In the genomic region with DNA sequence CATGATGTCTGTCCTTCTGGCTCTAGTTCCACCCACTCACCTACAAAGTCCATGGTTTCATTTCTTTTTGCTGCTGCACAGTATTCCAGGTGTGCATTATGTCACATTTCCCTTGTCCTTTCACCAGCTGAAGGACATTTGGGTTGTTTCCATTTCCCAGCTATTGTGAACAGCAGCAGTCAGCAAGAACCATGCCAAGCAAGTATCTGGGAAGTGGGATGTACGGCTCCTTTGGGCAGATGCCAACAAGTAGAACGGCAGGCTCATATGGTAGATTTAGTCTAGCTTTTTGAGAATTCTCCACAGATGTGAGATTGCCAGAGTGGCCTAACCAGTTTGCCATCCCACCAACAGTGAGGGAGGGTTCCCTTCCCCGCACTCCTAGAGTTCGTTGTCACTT, we compare ENCODE assay signal across 21 mouse cellular contexts. TPM values are rescaled to one million over a fixed set of nuclear protein-coding genes. Genes with fewer than 3 reads are reported as not detected.
DNase-seq lines count a peak whose midpoint lies in the region; ATAC-seq and TF ChIP-seq lines count a peak whose summit lies in the region.
"Had no signal": no experiment of that assay in that cellular context is flagged by ENCODE, and none has a peak within 500 bp of the region (broad histone marks: within the 10 kb centered on the region; RNA-seq: fewer than 3 reads in every experiment).

No protein-coding gene starts in this region.

- peak; percentile 78 for ATAC-seq in frontal cortex, adult (ENCODE audit: low TSS enrichment)
- 0 out of 2 replicates have a peak, but pooled peaks have one; percentile 13 for ATAC-seq in stomach, embryonic 16.5 days (ENCODE audit: insufficient read depth, low FRiP score)
- ATAC-seq in stomach, postnatal 0 days (ENCODE audit: low FRiP score, low TSS enrichment) = no peak
- ATAC-seq: forebrain, postnatal 0 days; liver, postnatal 0 days; midbrain, embryonic 15.5 days had no signal

- no peaks in the 10 kb centered on the region; the same call in 1 of the 2 replicates for H3K36me3 ChIP-seq in kidney, adult 2 months (ENCODE audit: control insufficient read depth, insufficient read depth, low read length)
- no peaks in the 10 kb centered on the region for H3K36me3 ChIP-seq in stomach, embryonic 16.5 days (ENCODE audit: control insufficient read depth, insufficient read depth, low read length)
- H3K36me3 ChIP-seq in stomach, postnatal 0 days (ENCODE audit: control insufficient read depth, insufficient read depth, low read length) = peaks cover 5% of the 10 kb centered on the region; the same call in 1 of the 2 replicates

- no peak for TF ChIP-seq EP300 in stomach, postnatal 0 days (optimal IDR thresholded peaks at IDR 0.05)

- no peaks in the 10 kb centered on the region for H3K9me3 ChIP-seq in stomach, embryonic 16.5 days (replicated peaks; ENCODE audit: control insufficient read depth, low read length)
- H3K9me3 ChIP-seq in stomach, postnatal 0 days (ENCODE audit: control insufficient read depth, low read length) = no peaks in the 10 kb centered on the region
- H3K9me3 ChIP-seq: heart, embryonic 12.5 days; hindbrain, embryonic 12.5 days; megakaryocyte, embryonic 14.5 days; midbrain, embryonic 15.5 days had no signal

- H3K4me3 ChIP-seq in kidney, adult 2 months (ENCODE audit: insufficient read depth, low read depth, low read length) = no peak overlapping the region
- no peak overlapping the region for H3K4me3 ChIP-seq in stomach, embryonic 16.5 days (replicated peaks; ENCODE audit: low read length)
- H3K4me3 ChIP-seq in stomach, postnatal 0 days (ENCODE audit: low read depth, low read length) = no peak overlapping the region
- H3K4me3 ChIP-seq: heart, embryonic 12.5 days; hindbrain, embryonic 12.5 days; megakaryocyte, embryonic 14.5 days; midbrain, embryonic 15.5 days had no signal

- 0 out of 2 replicates have a peak, but pooled peaks cover 3% of the 10 kb centered on the region for H3K4me1 ChIP-seq in kidney, adult 2 months (ENCODE audit: control insufficient read depth, insufficient read depth, low read length)
- H3K4me1 ChIP-seq in stomach, embryonic 16.5 days (ENCODE audit: control insufficient read depth, insufficient read depth, low read length) = no peaks in the 10 kb centered on the region
- H3K4me1 ChIP-seq in stomach, postnatal 0 days (replicated peaks; ENCODE audit: control insufficient read depth, insufficient read depth) = no peaks in the 10 kb centered on the region
- H3K4me1 ChIP-seq: hindbrain, embryonic 12.5 days; megakaryocyte, embryonic 14.5 days; midbrain, embryonic 15.5 days had no signal

- H3K4me2 ChIP-seq in stomach, embryonic 16.5 days (ENCODE audit: low read depth, low read length) = no peak overlapping the region
- H3K4me2 ChIP-seq in stomach, postnatal 0 days (replicated peaks; ENCODE audit: low read depth) = no peak overlapping the region
- H3K4me2 ChIP-seq: heart, embryonic 12.5 days; hindbrain, embryonic 12.5 days; midbrain, embryonic 15.5 days had no signal

- H3K27me3 ChIP-seq in kidney, adult 2 months (replicated peaks; ENCODE audit: control insufficient read depth, insufficient read depth, low read length) = no peaks in the 10 kb centered on the region
- H3K27me3 ChIP-seq in stomach, embryonic 16.5 days (ENCODE audit: control insufficient read depth, insufficient read depth, low read length) = no peaks in the 10 kb centered on the region
- H3K27me3 ChIP-seq in stomach, postnatal 0 days (ENCODE audit: control insufficient read depth, insufficient read depth, low read length) = no peaks in the 10 kb centered on the region
- H3K27me3 ChIP-seq: CH12.LX; hindbrain, embryonic 12.5 days; megakaryocyte, embryonic 14.5 days; midbrain, embryonic 15.5 days had no signal

- no peak for TF ChIP-seq CTCF in kidney, adult 2 months (conservative IDR thresholded peaks at IDR 0.05; ENCODE audit: insufficient read depth, insufficient read length, low read depth, low read length)
- TF ChIP-seq CTCF in stomach, postnatal 0 days (IDR thresholded peaks at IDR 0.05; ENCODE audit: low read depth) = no peak

- WGBS in kidney, adult 2 months = 50% methylated on average over 4 of the region's 4 CpGs
- 66% methylated on average over 4 of the region's 4 CpGs for WGBS in stomach, embryonic 16.5 days
- 57% methylated on average over 4 of the region's 4 CpGs for WGBS in stomach, postnatal 0 days

- no peak overlapping the region for H3K9ac ChIP-seq in stomach, embryonic 16.5 days (ENCODE audit: low read length)
- H3K9ac ChIP-seq in stomach, postnatal 0 days (ENCODE audit: low read length) = no peak overlapping the region
- H3K9ac ChIP-seq: forebrain, postnatal 0 days; heart, embryonic 12.5 days; hindbrain, embryonic 12.5 days; liver, postnatal 0 days; midbrain, embryonic 15.5 days had no signal

- DNase-seq in frontal cortex, postnatal 14 days (ENCODE audit: low spot score in 2 of 2) = no peak
- peak; percentile 33 for DNase-seq in kidney, adult 2 months
- DNase-seq in kidney, adult 8-10 months = no peak
- peak; percentile 47 for DNase-seq in layer of hippocampus, adult 9-11 months
- no peak for DNase-seq in layer of hippocampus, postnatal 14 days (ENCODE audit: low spot score in 2 of 2)
- no peak for DNase-seq in stomach, postnatal 0 days (ENCODE audit: low spot score)
- DNase-seq: cerebellum, adult 18-20 months; cerebellum, postnatal 36 days; forebrain, postnatal 0 days; gastrocnemius, postnatal 14 days; liver; liver, postnatal 0 days; retina, postnatal 1 day; thymus, postnatal 14 days had no signal

- no peak overlapping the region for H3K27ac ChIP-seq in kidney, adult 2 months (ENCODE audit: insufficient read depth, low read depth, low read length)
- no peak overlapping the region for H3K27ac ChIP-seq in stomach, embryonic 16.5 days (ENCODE audit: low read length)
- H3K27ac ChIP-seq in stomach, postnatal 0 days (replicated peaks) = no peak overlapping the region
- H3K27ac ChIP-seq: hindbrain, embryonic 12.5 days; midbrain, embryonic 15.5 days had no signal

- no peak for TF ChIP-seq POLR2A in kidney, adult 2 months (IDR thresholded peaks at IDR 0.05; ENCODE audit: low read depth, low read length)

RNA-seq across cellular contexts. Expression of a gene that starts 18.0 kb away (rescaled TPM):
- 35.6 and 41.9 TPM in 2 replicates for polyA plus RNA-seq in kidney, adult 2 months (2012; rRNA removed)
- 10 to 100 TPM; 22.1 to 23.8 TPM for total RNA-seq in layer of hippocampus, postnatal 14 days (2021)
- polyA plus RNA-seq in stomach, embryonic 16.5 days (2015; fragmentation: Nextera tagmentation; extraction: Ambion mirVana) = 23.0 and 24.2 TPM in 2 replicates
- polyA plus RNA-seq in stomach, postnatal 0 days (2015; fragmentation: Nextera tagmentation; extraction: Ambion mirVana) = 11.1 and 14.3 TPM in 2 replicates

RNA-seq across cellular contexts. Expression of a gene that starts 22.8 kb away (rescaled TPM):
- 28.0 and 30.4 TPM in 2 replicates for polyA plus RNA-seq in kidney, adult 2 months (2012; rRNA removed)
- 10 to 100 TPM; 68.6 to 69.7 TPM for total RNA-seq in layer of hippocampus, postnatal 14 days (2021)
- polyA plus RNA-seq in stomach, embryonic 16.5 days (2015; fragmentation: Nextera tagmentation; extraction: Ambion mirVana) = 57.3 and 59.6 TPM in 2 replicates
- 42.9 and 44.0 TPM in 2 replicates for polyA plus RNA-seq in stomach, postnatal 0 days (2015; fragmentation: Nextera tagmentation; extraction: Ambion mirVana)

RNA-seq across cellular contexts. Expression of a gene that starts 31.9 kb away (rescaled TPM):
- polyA plus RNA-seq in kidney, adult 2 months (2012; rRNA removed) = 0.33 and 0.81 TPM in 2 replicates
- under 1 TPM in 1 of 2 experiments, not detected in 1; 0.17 TPM for total RNA-seq in layer of hippocampus, postnatal 14 days (2021)
- polyA plus RNA-seq in stomach, embryonic 16.5 days (2015; fragmentation: Nextera tagmentation; extraction: Ambion mirVana) = 1.5 and 3.2 TPM in 2 replicates
- 2.6 and 2.7 TPM in 2 replicates for polyA plus RNA-seq in stomach, postnatal 0 days (2015; fragmentation: Nextera tagmentation; extraction: Ambion mirVana)
- total RNA-seq: forebrain, postnatal 0 days had no signal

Comparison
In these comparisons a context has a peak if more than half of its experiments do, and no peak if none do; other contexts are left out.
1. DNase-seq: peak in kidney, adult 2 months (single experiment) and layer of hippocampus, adult 9-11 months (single experiment); none in frontal cortex, postnatal 14 days (0 of 2), kidney, adult 8-10 months (0 of 2), layer of hippocampus, postnatal 14 days (0 of 2) and stomach, postnatal 0 days (single experiment).